Mouse (Mus musculus) forebrain, embryonic 14.5 days (tissue): ENCODE measurements at regions not wholly inside any gene's neighbourhood (a gene's known extent, or its start where the extent isn't known, plus 50 kb on each side); places are given as distances from the start of the nearest gene placed in this dataset.
"Not testable (repeated sequence)": the region's sequence is repeated elsewhere in the genome, so short reads cannot be mapped to it uniquely, and the experiment has no call there.

Experiments used
- ATAC-seq: fragments of 200-750 bp; cut with Nextera tagmentation; 2 replicates; pipeline ENCODE4 v1.8.0; 2017; ENCODE audit warnings: mild to moderate bottlenecking, moderate library complexity
- DNase-seq: peaks from one replicate; pipeline ENCODE4 v3.0.0-alpha.2; 2015; ENCODE audit warnings: low spot score
- H3K27ac ChIP-seq: fragments of 300-500 bp; sonication (generic); 2 replicates; pipeline ENCODE4 v1.5.1; 2014; ENCODE audit warnings: low read depth, mild to moderate bottlenecking, control low read depth, low read length, moderate library complexity
- H3K27me3 ChIP-seq: fragments of 300-500 bp; sonication (generic); replicated peaks from 2 replicates; pipeline ENCODE4 v1.6.1; 2014; ENCODE audit warnings: low read length, control low read depth, mixed read lengths; ENCODE audit not compliant: control insufficient read depth, insufficient read depth
- H3K36me3 ChIP-seq: fragments of 300-500 bp; sonication (generic); 2 replicates; pipeline ENCODE4 v1.6.1; 2014; ENCODE audit warnings: low read length, control low read depth; ENCODE audit not compliant: control insufficient read depth, insufficient read depth
- H3K4me1 ChIP-seq: fragments of 300-500 bp; sonication (generic); 2 replicates; pipeline ENCODE4 v1.6.1; 2014; ENCODE audit warnings: antibody characterized with exemption, low read length, control low read depth; ENCODE audit not compliant: control insufficient read depth, insufficient read depth
- H3K4me2 ChIP-seq: fragments of 300-500 bp; sonication (generic); 2 replicates; pipeline ENCODE4 v1.6.1; 2014; ENCODE audit warnings: mild to moderate bottlenecking, control low read depth, low read length
- H3K4me3 ChIP-seq: fragments of 300-500 bp; sonication (generic); 2 replicates; pipeline ENCODE4 v1.5.1; 2014; ENCODE audit warnings: low read depth, low read length, control low read depth
- H3K9ac ChIP-seq: fragments of 300-500 bp; sonication (generic); 2 replicates; pipeline ENCODE4 v1.6.1; 2014; ENCODE audit warnings: mild to moderate bottlenecking, low read length, control low read depth, moderate library complexity
- H3K9me3 ChIP-seq: fragments of 300-500 bp; sonication (generic); replicated peaks from 2 replicates; pipeline ENCODE4 v1.6.1; 2016; ENCODE audit warnings: low read length, control low read depth, mixed read lengths; ENCODE audit not compliant: control insufficient read depth
- WGBS: fragments of 180-500 bp; shearing (Covaris S2); extraction: QIAGEN DNeasy Blood & Tissue Kit; methylation state at CpG from one replicate; pipeline ENCODE4 v1.1.7; 2014; 5-methylcytosine and 5-hydroxymethylcytosine counted together

GRCm38 (mm10) chrX:50572191-50573095 is 144.1 kb upstream of the Olfr1324 start:
- H3K9ac ChIP-seq, H3K9me3 ChIP-seq, H3K36me3 ChIP-seq, H3K27me3 ChIP-seq, H3K4me1 ChIP-seq, H3K27ac ChIP-seq, H3K4me3 ChIP-seq, H3K4me2 ChIP-seq, ATAC-seq: not testable (repeated sequence)
- peak; percentile 61 for DNase-seq
- 66% methylated on average over 14 of the region's 14 CpGs for WGBS

- no peak overlapping the region for H3K4me3 ChIP-seq
- H3K4me2 ChIP-seq, result no peak overlapping the region
- no peaks in the 10 kb centered on the region for H3K4me1 ChIP-seq
- H3K36me3 ChIP-seq, result peaks cover 2% of the 10 kb centered on the region; the same call in 1 of the 2 replicates
- no peak overlapping the region for H3K27ac ChIP-seq
- H3K27me3 ChIP-seq, result no peaks in the 10 kb centered on the region
- no peaks in the 10 kb centered on the region for H3K9me3 ChIP-seq
- no peak overlapping the region for H3K9ac ChIP-seq
- ATAC-seq (no peak), DNase-seq (peak; percentile 39)
- WGBS, result 59% methylated on average over 6 of the region's 6 CpGs
Observed at GRCm38 (mm10) chrX:50569087-50569486, 140.8 kb upstream of the Olfr1324 start.

DNA sequence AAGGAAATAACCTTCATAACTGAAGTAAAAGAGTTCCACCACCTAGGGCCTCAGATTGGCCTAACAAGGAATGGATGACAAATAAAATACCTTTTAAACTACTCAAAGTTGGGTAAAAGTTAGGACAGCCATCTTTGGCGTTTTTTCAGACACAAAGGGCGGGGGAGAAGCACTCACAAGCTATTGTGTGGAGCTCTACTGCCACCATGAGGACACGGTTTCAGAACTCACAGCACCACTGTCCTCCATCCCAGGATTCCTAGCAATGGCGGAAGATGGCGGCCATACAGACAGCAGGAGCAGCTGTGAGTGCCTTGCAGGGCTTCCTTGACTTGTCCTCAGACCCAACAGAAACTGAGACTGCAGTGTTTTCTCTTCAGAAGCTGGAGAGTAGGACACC is 138.0 kb upstream of the Olfr1324 start:
- Histone ChIP-seq H3K36me3 (peaks cover 2% of the 10 kb centered on the region; the same call in 1 of the 2 replicates), H3K27me3 (no peaks in the 10 kb centered on the region), H3K4me1 (no peaks in the 10 kb centered on the region), H3K27ac (no peak overlapping the region), H3K4me3 (no peak overlapping the region), H3K9me3 (no peaks in the 10 kb centered on the region), H3K9ac (no peak overlapping the region), H3K4me2 (no peak overlapping the region)
- ATAC-seq, result no peak
- peak; percentile 61 for DNase-seq
- 54% methylated on average over 5 of the region's 5 CpGs for WGBS

- not testable (repeated sequence) for H3K9ac ChIP-seq, H3K4me2 ChIP-seq, DNase-seq, H3K4me1 ChIP-seq, ATAC-seq, H3K27me3 ChIP-seq, H3K9me3 ChIP-seq, H3K27ac ChIP-seq, H3K36me3 ChIP-seq, H3K4me3 ChIP-seq
- WGBS, result 91% methylated on average over 5 of the region's 5 CpGs
Observed at GRCm38 (mm10) chrX:50565031-50565430, 136.7 kb upstream of the Olfr1324 start.

DNA sequence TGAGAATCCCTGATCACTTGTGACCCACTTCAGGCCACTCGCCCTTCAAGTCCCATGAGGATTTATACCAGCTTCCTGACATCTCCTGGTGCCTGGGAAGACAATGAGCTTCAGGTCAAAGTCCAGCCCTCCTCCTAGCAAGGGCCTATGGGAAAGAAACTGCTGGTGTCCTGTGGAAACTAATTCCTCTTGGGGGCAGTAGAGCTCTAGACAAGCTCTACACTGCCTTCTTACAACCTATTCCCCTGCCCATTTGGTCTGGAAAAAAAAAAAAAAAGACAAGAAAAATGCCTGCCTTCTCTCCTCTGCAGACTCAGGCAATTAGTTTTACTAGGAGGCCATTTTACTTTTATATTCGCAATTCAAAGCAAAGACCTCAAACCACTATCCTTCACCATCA is 132.6 kb upstream of the Olfr1324 start:
- no peaks in the 10 kb centered on the region for H3K4me1 ChIP-seq
- H3K27me3 ChIP-seq, result no peaks in the 10 kb centered on the region
- ATAC-seq, result no peak
- no peak overlapping the region for H3K9ac ChIP-seq
- no peaks in the 10 kb centered on the region for H3K9me3 ChIP-seq
- 0 out of 2 replicates have a peak, but pooled peaks cover 2% of the 10 kb centered on the region for H3K36me3 ChIP-seq
- H3K4me3 ChIP-seq, result no peak overlapping the region
- no peak overlapping the region for H3K4me2 ChIP-seq
- WGBS, result 51% methylated on average over 2 of the region's 2 CpGs
- no peak overlapping the region for H3K27ac ChIP-seq
- DNase-seq, result no peak

- H3K9ac ChIP-seq, result no peak overlapping the region
- H3K4me2 ChIP-seq, result peak overlapping the region; percentile 30; the same call in 1 of the 2 replicates
- ATAC-seq, result no peak
- peak overlapping the region; percentile 19 for H3K4me3 ChIP-seq
- 38% methylated on average over 10 of the region's 10 CpGs for WGBS
- no peaks in the 10 kb centered on the region for H3K36me3 ChIP-seq
- no peaks in the 10 kb centered on the region for H3K4me1 ChIP-seq
- DNase-seq, result peak; percentile 63
- H3K9me3 ChIP-seq, result no peaks in the 10 kb centered on the region
- H3K27me3 ChIP-seq, result no peaks in the 10 kb centered on the region
- no peak overlapping the region for H3K27ac ChIP-seq
Observed at GRCm38 (mm10) chrX:50550297-50550696, 122.0 kb upstream of the Olfr1324 start.

- Histone ChIP-seq H3K9ac (no peak overlapping the region), H3K27me3 (no peaks in the 10 kb centered on the region), H3K4me1 (no peaks in the 10 kb centered on the region), H3K4me3 (peak overlapping the region; percentile 19), H3K36me3 (no peaks in the 10 kb centered on the region), H3K27ac (no peak overlapping the region), H3K9me3 (no peaks in the 10 kb centered on the region), H3K4me2 (peak overlapping the region; percentile 30; the same call in 1 of the 2 replicates)
- ATAC-seq (no peak), DNase-seq (peak; percentile 70)
- WGBS, result 38% methylated on average over 3 of the region's 3 CpGs
Observed at GRCm38 (mm10) chrX:50549713-50550112, 121.4 kb upstream of the Olfr1324 start.

DNA sequence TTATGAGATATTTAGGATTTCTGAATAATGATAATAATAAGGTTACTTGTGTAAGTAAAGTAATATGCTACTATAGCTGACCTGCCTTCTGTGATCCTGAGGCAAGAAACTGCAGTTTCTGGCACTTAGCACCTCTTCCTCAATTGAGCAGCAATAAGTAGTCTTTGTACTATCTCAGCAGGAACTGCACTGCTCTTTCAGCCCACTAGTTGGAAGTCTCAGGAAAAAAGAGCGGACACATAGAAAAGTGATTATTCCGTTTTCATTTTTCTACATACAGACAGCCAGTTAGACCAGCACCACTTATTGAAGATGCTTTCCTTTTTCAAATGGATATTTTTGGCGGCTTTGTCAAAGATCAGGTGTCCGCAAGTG is 109.5 kb upstream of the Olfr1324 start:
- H3K4me1 ChIP-seq, H3K9me3 ChIP-seq, H3K9ac ChIP-seq, H3K36me3 ChIP-seq, H3K27me3 ChIP-seq, H3K27ac ChIP-seq, DNase-seq: not testable (repeated sequence)
- Histone ChIP-seq H3K4me2 (peak overlapping the region; percentile 28), H3K4me3 (peak overlapping the region; percentile 30)
- peak; percentile 63; the same call in 1 of the 2 replicates for ATAC-seq
- WGBS, result 61% methylated on average over 4 of the region's 4 CpGs

GRCm38 (mm10) chrX:50537122-50537784 is 109.0 kb upstream of the Olfr1324 start:
- no peaks in the 10 kb centered on the region for H3K27me3 ChIP-seq
- no peaks in the 10 kb centered on the region for H3K4me1 ChIP-seq
- 76% methylated on average over 19 of the region's 19 CpGs for WGBS
- DNase-seq, result peak; percentile 82
- ATAC-seq, result peak; percentile 78
- H3K4me3 ChIP-seq, result peak overlapping the region; percentile 30
- H3K27ac ChIP-seq, result no peak overlapping the region
- H3K9ac ChIP-seq, result peak overlapping the region; percentile 41; the same call in 1 of the 2 replicates
- no peaks in the 10 kb centered on the region for H3K36me3 ChIP-seq
- H3K4me2 ChIP-seq, result peak overlapping the region; percentile 28
- no peaks in the 10 kb centered on the region for H3K9me3 ChIP-seq
